Mouse (Mus musculus) cerebellum, postnatal 14 days (tissue): ENCODE results near the gene Col6a1.
A peak's percentile ranks its signal among the peaks of the same experiment; 100 is the strongest.
"Not testable (repeated sequence)": the region's sequence is repeated elsewhere in the genome, so short reads cannot be mapped to it uniquely, and the experiment has no call there.

Experiments used
- DNase-seq, 2 experiments: peaks; one replicate each; pipeline ENCODE4 v3.0.0; 2021; ENCODE audit warnings: mixed read lengths in 2 of 2

The Col6a1 gene

GRCm38 (mm10) chr10:76725682-76726285 is at the start of gene Col6a1:
Gene Col6a1, minus strand, starts transcription at chr10:76726168.
- DNase-seq = no peak

DNA sequence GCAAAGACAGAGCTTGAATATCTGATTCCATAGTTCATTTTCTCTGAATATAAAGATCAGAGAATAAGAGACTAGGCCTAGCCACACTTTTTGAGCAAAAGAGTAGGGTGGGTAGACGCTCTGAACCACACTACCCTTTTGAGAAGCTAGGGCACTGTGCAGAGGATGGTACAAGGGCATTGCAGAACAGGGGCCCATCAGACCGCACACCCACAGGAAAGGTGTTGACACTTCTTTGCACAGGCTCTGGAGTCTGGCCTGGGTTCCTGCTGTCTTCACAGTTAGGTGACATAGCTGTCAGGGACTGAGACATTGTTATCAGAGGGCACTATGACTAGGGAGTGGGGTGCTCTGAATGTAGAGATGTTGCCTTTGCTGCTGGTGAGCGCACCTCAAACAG is 45.7 kb upstream of the Col6a1 start:
- DNase-seq = no peak

GRCm38 (mm10) chr10:76771086-76771485 is 45.1 kb upstream of the Col6a1 start:
- DNase-seq = no peak

DNA sequence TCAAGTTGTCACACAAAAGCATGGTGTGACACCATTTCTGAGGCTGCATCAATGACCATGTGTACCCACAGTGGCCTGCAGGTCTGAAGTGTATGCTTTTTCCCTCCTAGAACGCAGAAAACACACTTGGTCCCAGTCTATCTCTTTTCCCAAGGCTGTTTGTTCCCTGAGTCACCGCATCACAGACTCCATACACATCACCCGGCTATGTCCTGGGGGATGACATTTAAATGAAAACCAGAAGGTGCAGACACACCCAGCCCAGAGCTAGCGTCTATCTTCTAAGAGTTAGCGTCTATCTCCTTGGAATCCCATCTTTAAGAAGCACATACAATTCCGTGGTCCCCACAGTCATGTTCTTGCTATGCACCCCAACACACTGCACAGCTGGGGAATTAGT is 43.6 kb upstream of the Col6a1 start:
- no peak for DNase-seq

- no peak for DNase-seq
These were observed 40.2 kb upstream of the Col6a1 start for GRCm38 (mm10) chr10:76766196-76766595.

- DNase-seq = no peak
These were observed 39.0 kb upstream of the Col6a1 start for GRCm38 (mm10) chr10:76764927-76765326.

- no peak for DNase-seq
These were observed 37.0 kb upstream of the Col6a1 start for GRCm38 (mm10) chr10:76763016-76763415.

- DNase-seq = peak in 1 of 2 experiments; percentile 41
These were observed 36.4 kb upstream of the Col6a1 start for GRCm38 (mm10) chr10:76762411-76762810.

DNA sequence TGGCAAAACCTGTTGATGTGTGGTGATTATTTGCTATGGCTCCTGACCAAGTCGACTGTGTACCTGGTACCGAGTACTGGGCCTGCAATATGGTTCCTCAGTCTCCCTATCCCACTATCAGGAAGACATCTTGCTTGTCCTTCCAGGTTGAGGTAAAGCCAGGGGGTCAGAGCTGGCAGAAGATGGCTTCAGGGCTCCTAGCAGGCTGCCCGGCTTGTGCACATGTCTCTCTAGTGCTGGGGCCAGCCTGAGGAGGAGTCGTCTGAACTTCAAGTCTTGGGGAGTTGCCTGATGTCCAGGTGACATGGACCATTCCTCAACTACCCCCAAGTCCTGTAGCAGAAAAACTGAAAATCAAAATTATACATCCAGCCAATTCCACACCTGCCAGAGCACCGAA is 33.9 kb upstream of the Col6a1 start:
- DNase-seq = peak in 1 of 2 experiments; percentile 1

DNA sequence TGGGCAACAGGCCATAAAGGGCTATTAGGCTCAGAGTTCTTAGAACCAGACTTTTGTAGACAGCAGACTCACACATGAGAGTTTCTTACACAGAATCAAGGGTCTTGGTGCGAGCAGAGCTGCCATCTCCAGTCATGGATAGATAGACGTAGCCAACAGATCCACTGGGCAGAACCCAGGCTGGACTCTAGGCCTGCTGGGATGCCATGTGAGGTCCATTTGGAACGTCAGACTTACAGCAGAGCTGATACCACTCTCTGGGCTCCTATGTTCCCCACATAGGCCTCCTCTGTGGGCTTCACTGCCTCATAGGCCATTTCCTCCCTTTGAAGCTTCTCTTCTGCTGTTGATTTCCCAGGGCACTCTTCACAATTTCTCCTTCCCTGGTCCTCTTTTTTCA is 27.7 kb upstream of the Col6a1 start:
- peak in 1 of 2 experiments; percentile 1 for DNase-seq

- DNase-seq = not testable (repeated sequence)
These were observed 18.3 kb upstream of the Col6a1 start for GRCm38 (mm10) chr10:76744267-76744666.

DNA sequence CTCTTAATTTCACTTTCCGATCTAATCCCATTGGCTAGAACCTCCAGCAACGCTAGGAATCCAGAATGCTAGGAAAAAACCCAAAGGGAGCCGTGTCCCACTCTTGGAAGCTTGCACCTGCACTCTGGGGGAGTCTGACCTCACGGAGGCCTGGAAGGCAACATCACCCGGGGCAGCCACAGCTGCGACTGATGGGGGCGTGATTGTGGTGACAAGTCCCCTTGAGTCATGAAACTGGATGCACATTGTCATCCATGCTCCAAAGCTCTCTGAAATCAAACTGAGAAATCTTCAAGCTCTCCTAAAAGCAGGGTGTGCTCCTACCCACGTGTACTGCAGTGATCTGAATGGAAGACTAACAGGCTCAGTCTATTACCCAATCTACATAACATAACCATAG is 10.8 kb upstream of the Col6a1 start:
- no peak for DNase-seq

DNA sequence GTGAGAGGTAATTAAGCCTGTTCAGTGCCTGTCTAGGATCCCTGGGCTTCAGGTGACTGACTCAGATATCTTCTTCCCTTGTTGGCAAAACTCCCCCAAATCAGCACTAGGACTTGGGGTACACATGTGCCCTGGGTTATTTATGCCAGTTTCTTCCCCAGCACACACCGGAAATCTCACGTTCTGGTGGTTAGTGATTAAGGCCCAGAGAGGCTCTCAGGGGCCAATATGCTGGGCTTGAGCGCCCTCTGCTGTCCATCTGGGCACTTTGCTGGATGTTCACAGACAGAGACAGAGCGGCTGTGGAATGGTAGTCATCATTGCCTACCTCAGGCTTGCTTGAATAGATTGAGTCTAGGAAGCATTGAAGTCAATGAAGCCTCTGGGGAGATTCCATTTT is 9.0 kb upstream of the Col6a1 start:
- DNase-seq = peak; percentile 91 to 92

- DNase-seq = no peak
These were observed 7.7 kb upstream of the Col6a1 start for GRCm38 (mm10) chr10:76733677-76734068.

DNA sequence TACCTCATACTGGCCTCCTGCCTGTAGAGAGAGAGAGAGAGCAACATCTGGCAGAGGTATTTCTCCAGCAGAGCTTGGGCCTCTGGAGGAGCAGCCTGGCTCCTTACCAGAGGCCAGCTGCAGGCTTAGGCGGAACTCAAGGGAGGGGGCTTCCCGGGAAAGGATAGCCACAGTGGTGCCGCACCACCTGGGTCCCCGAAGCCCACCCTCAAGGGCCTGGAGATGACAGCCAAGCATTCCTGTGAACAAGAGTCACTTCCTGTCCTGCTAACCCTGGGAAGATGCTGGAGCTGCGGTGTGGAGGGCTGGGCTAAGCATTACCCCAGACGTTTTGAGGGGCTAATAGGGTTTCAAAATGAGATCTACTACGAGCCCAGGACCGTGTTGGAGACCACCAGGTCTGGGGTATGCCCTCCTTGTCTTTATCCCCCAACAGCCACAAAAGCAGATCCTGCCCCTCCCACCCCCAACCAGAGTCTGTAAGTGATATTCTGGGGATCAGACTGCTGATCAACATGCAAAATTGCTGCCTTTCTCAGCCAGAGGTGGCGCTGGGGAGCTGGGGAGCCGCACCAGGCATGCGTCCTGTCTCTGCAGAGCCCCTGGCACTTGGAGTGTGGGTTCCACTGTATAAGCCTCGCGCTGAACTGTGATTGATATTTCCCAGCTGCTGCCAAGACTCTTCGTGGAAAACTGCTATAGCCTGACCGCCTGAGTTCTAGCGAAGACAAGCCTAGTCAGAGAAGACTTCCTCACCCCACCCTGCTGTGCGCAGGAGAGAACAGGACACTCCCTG is 7.1 kb upstream of the Col6a1 start:
- peak; percentile 75 to 90 for DNase-seq

DNA sequence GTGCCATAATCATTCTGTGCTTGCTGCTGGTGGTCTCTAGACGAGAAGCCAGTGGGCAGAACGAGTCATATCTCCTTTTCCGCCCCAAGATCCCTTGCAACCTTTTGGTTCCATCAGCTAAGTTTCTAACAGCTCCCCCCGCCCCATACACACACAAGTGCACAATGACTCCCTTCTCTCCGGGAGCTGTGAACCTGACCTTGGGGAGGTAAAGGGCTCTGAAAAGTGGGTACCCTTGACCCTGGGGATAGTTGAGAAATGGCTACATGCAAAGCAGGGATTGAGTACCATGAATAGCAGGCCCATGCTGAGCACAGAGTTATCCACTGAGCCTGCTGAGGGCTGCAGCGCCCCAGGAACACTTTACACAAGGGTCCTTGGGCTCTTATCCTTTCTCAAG is 6.4 kb upstream of the Col6a1 start:
- DNase-seq = no peak

DNA sequence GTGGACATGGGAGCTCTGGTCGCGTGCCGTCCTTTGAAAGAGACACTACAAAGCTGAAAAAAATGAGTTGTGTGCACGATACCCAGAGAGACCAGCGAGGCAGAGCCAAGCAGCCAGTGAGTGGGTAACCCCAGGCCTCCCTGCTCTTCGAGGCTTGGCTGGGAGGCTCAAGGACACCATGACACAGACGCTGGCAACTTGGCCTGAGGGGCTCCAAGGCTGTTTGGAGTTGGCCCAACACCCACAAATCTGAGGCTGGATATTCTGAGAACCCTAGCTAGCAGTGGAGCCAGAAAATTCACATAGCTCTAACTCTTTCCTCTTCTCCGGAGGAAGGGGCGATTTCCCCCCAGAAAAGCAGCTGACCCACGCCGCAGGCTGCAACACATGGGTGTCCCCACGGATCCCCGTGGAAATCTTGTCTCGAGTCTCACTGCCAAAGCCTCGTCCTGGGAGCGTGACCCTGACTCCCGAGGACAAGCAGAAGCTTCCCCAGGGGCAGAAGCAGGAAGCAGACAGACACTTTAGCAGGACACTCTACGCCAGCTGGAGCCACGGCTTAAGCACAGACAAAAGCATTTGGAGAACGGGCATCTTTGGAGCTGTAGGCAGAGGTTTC is 5.8 kb upstream of the Col6a1 start:
- DNase-seq = no peak

- DNase-seq = no peak
These were observed 4.0 kb upstream of the Col6a1 start for GRCm38 (mm10) chr10:76729631-76730620.

- DNase-seq = peak; percentile 79 to 93
These were observed 2.4 kb upstream of the Col6a1 start for GRCm38 (mm10) chr10:76728369-76728768.

- DNase-seq = no peak
These were observed 1.3 kb upstream of the Col6a1 start for GRCm38 (mm10) chr10:76727301-76727700.

DNA sequence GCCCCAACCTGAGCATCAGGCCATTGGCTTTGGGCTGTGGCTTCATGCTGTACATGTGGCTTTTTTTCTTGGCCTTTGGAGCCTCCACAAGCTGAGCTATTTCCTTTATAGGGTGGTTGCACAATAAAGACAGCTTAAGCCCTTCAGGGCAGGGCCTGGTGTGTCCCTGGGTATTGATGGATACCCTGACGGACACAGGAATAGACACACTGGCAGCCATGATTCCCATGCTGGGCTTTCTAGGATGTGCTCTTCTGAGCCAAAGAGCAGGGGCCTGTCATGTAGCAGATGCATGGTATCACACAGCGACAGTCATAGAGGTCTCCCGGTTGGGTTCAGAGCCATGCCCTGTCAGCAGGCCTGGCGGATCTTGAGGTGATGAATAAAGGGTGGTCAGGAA is 898 bp upstream of the Col6a1 start:
- DNase-seq = no peak

GRCm38 (mm10) chr10:76725097-76725496 is 871 bp downstream of the Col6a1 start:
- no peak for DNase-seq

- no peak for DNase-seq
These were observed 1.7 kb downstream of the Col6a1 start for GRCm38 (mm10) chr10:76724231-76724736.
